Mouse (Mus musculus) stomach, embryonic 15.5 days (tissue): Measurements from ENCODE around the gene Sap30bp. TPM values are rescaled to one million over a fixed set of nuclear protein-coding genes. Genes with fewer than 3 reads are reported as not detected.

Source experiments
- ATAC-seq: fragments of 200-750 bp; cut with Nextera tagmentation; 2 replicates; pipeline ENCODE4 v1.8.0; 2017; ENCODE audit warnings: low read depth, moderate number of reproducible peaks, moderate TSS enrichment; ENCODE audit not compliant: insufficient read depth, low FRiP score
- H3K27ac ChIP-seq: fragments of 300-500 bp; sonication (generic); 2 replicates; pipeline ENCODE4 v1.5.1; 2015; ENCODE audit warnings: mild to moderate bottlenecking, inconsistent platforms
- H3K27me3 ChIP-seq: fragments of 300-500 bp; sonication (generic); replicated peaks from 2 replicates; pipeline ENCODE4 v1.6.1; 2015; ENCODE audit warnings: inconsistent platforms
- H3K36me3 ChIP-seq: fragments of 300-500 bp; sonication (generic); 2 replicates; pipeline ENCODE4 v1.6.1; 2015; ENCODE audit warnings: inconsistent platforms
- H3K4me1 ChIP-seq: fragments of 300-500 bp; sonication (generic); 2 replicates; pipeline ENCODE4 v1.6.1; 2015; ENCODE audit warnings: inconsistent platforms
- H3K4me2 ChIP-seq: fragments of 300-500 bp; sonication (generic); 2 replicates; pipeline ENCODE4 v1.6.1; 2015; ENCODE audit warnings: mild to moderate bottlenecking, inconsistent platforms
- H3K4me3 ChIP-seq: fragments of 300-500 bp; sonication (generic); replicated peaks from 2 replicates; pipeline ENCODE4 v1.5.1; 2015; ENCODE audit warnings: inconsistent platforms
- H3K9ac ChIP-seq: fragments of 300-500 bp; sonication (generic); 2 replicates; pipeline ENCODE4 v1.6.1; 2015; ENCODE audit warnings: inconsistent platforms
- H3K9me3 ChIP-seq: fragments of 300-500 bp; sonication (generic); 2 replicates; pipeline ENCODE4 v1.6.1; 2016; ENCODE audit warnings: inconsistent platforms
- WGBS: fragments of 180-500 bp; shearing (Covaris S2); methylation state at CpG from one replicate; pipeline ENCODE4 v1.1.7; 2015; 5-methylcytosine and 5-hydroxymethylcytosine counted together
- polyA plus RNA-seq: library from polyadenylated mRNA; unstranded; fragments of >200 nt; fragmentation: Nextera tagmentation; extraction: Ambion mirVana; gene quantifications from 2 replicates; pipeline ENCODE4 v1.2.1, GENCODE M21; 2015

Sap30bp gene
- polyA plus RNA-seq, 1 experiment from 2014 or later: 34.6 TPM

GRCm38 (mm10) chr11:115989686-115990085, 56.6 kb downstream of the Sap30bp start:
- no peak overlapping the region for H3K9ac ChIP-seq
- H3K4me3 ChIP-seq: no peak overlapping the region; the same call in 1 of the 2 replicates
- no peak for ATAC-seq

GRCm38 (mm10) chr11:115992098-115992497, 59.0 kb downstream of the Sap30bp start:
- Histone ChIP-seq H3K4me2 (no peak overlapping the region), H3K9ac (no peak overlapping the region), H3K27me3 (no peaks in the 10 kb centered on the region), H3K27ac (no peak overlapping the region), H3K9me3 (no peaks in the 10 kb centered on the region), H3K4me1 (no peaks in the 10 kb centered on the region), H3K36me3 (no peaks in the 10 kb centered on the region), H3K4me3 (no peak overlapping the region)
- no peak for ATAC-seq
- WGBS: 65% methylated on average over 4 of the region's 4 CpGs

More at GRCm38 (mm10) chr11:115989686-115990085, 56.6 kb downstream of the Sap30bp start:
- no peaks in the 10 kb centered on the region for H3K4me1 ChIP-seq
- no peaks in the 10 kb centered on the region for H3K36me3 ChIP-seq
- peak overlapping the region; percentile 11; the same call in 1 of the 2 replicates for H3K4me2 ChIP-seq
- H3K27me3 ChIP-seq: no peaks in the 10 kb centered on the region
- no peaks in the 10 kb centered on the region for H3K9me3 ChIP-seq
- WGBS: 33% methylated on average over 15 of the region's 15 CpGs
- no peak overlapping the region for H3K27ac ChIP-seq

GRCm38 (mm10) chr11:115995256-115995655, 62.2 kb downstream of the Sap30bp start:
- no peak overlapping the region for H3K9ac ChIP-seq
- H3K4me2 ChIP-seq: no peak overlapping the region
- H3K27me3 ChIP-seq: no peaks in the 10 kb centered on the region
- H3K36me3 ChIP-seq: no peaks in the 10 kb centered on the region
- whole genome bisulfite sequencing: 91% methylated on average over 3 of the region's 3 CpGs
- no peaks in the 10 kb centered on the region for H3K4me1 ChIP-seq
- no peak overlapping the region for H3K27ac ChIP-seq
- no peak overlapping the region for H3K4me3 ChIP-seq
- no peaks in the 10 kb centered on the region for H3K9me3 ChIP-seq
- no peak for ATAC-seq

- no peak overlapping the region for H3K4me2 ChIP-seq
- no peaks in the 10 kb centered on the region for H3K9me3 ChIP-seq
- ATAC-seq: no peak
- no peaks in the 10 kb centered on the region for H3K27me3 ChIP-seq
- no peak overlapping the region for H3K4me3 ChIP-seq
- H3K36me3 ChIP-seq: no peaks in the 10 kb centered on the region
- no peak overlapping the region for H3K9ac ChIP-seq
- H3K27ac ChIP-seq: no peak overlapping the region
- H3K4me1 ChIP-seq: no peaks in the 10 kb centered on the region
- 69% methylated on average over 4 of the region's 4 CpGs for WGBS
These were observed 64.0 kb downstream of the Sap30bp start for GRCm38 (mm10) chr11:115997047-115997446.

GRCm38 (mm10) chr11:115997662-115998061, 64.6 kb downstream of the Sap30bp start:
- Histone ChIP-seq H3K4me3 (no peak overlapping the region), H3K27ac (no peak overlapping the region), H3K4me1 (no peaks in the 10 kb centered on the region), H3K36me3 (no peaks in the 10 kb centered on the region), H3K4me2 (no peak overlapping the region), H3K9ac (no peak overlapping the region), H3K27me3 (no peaks in the 10 kb centered on the region), H3K9me3 (no peaks in the 10 kb centered on the region)
- WGBS: 62% methylated on average over 5 of the region's 5 CpGs
- ATAC-seq: no peak

- Histone ChIP-seq H3K9ac (no peak overlapping the region), H3K9me3 (no peaks in the 10 kb centered on the region), H3K27ac (no peak overlapping the region), H3K4me1 (no peaks in the 10 kb centered on the region), H3K4me3 (no peak overlapping the region), H3K36me3 (no peaks in the 10 kb centered on the region), H3K4me2 (no peak overlapping the region), H3K27me3 (no peaks in the 10 kb centered on the region)
- no peak for ATAC-seq
- 51% methylated on average over 7 of the region's 7 CpGs for WGBS
These were observed 65.9 kb downstream of the Sap30bp start for GRCm38 (mm10) chr11:115999027-115999426.

GRCm38 (mm10) chr11:115999538-116000143, 66.6 kb downstream of the Sap30bp start:
- Histone ChIP-seq H3K36me3 (no peaks in the 10 kb centered on the region), H3K27ac (no peak overlapping the region), H3K27me3 (no peaks in the 10 kb centered on the region), H3K4me2 (no peak overlapping the region), H3K9me3 (no peaks in the 10 kb centered on the region), H3K9ac (no peak overlapping the region), H3K4me1 (no peaks in the 10 kb centered on the region), H3K4me3 (no peak overlapping the region)
- ATAC-seq: no peak
- 14% methylated on average over 14 of the region's 14 CpGs for WGBS

- Histone ChIP-seq H3K4me3 (no peak overlapping the region), H3K4me2 (no peak overlapping the region)
These were observed 67.5 kb downstream of the Sap30bp start for GRCm38 (mm10) chr11:116000607-116001006.

GRCm38 (mm10) chr11:116001725-116002124, 68.6 kb downstream of the Sap30bp start:
- H3K4me2 ChIP-seq: no peak overlapping the region
- ATAC-seq: no peak
- no peak overlapping the region for H3K27ac ChIP-seq
- no peak overlapping the region for H3K4me3 ChIP-seq
- no peaks in the 10 kb centered on the region for H3K9me3 ChIP-seq
- no peaks in the 10 kb centered on the region for H3K27me3 ChIP-seq
- H3K9ac ChIP-seq: no peak overlapping the region
- H3K36me3 ChIP-seq: no peaks in the 10 kb centered on the region
- 73% methylated on average over 6 of the region's 6 CpGs for WGBS
- H3K4me1 ChIP-seq: peaks cover 11% of the 10 kb centered on the region

More at GRCm38 (mm10) chr11:116000607-116001006, 67.5 kb downstream of the Sap30bp start:
- no peak for ATAC-seq
- Histone ChIP-seq H3K4me1 (peaks cover 5% of the 10 kb centered on the region), H3K9me3 (no peaks in the 10 kb centered on the region), H3K36me3 (no peaks in the 10 kb centered on the region), H3K27me3 (no peaks in the 10 kb centered on the region), H3K27ac (no peak overlapping the region), H3K9ac (no peak overlapping the region)
- WGBS: 50% methylated on average over 10 of the region's 10 CpGs

DNA sequence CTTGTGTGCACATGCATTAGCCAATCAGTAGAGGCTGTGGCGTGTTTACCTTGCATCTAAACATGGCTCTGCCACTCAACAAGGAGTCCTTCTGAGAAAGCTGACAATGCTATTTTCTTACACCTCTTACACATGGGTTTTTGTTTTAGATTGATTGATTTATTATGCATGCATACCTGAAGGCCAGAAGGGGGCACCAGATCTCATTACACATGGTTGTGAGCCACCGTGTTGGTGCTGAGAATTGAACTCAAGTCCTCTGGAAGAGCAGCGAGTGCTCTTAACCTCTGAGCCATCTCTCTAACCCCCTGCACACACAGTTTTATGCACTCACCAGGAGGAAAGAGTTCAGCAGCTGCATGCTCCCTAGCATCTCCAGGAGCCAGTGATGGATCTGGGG, 69.8 kb downstream of the Sap30bp start:
- Histone ChIP-seq H3K9me3 (no peaks in the 10 kb centered on the region), H3K4me2 (no peak overlapping the region), H3K36me3 (0 out of 2 replicates have a peak, but pooled peaks cover 7% of the 10 kb centered on the region), H3K4me3 (no peak overlapping the region), H3K27me3 (no peaks in the 10 kb centered on the region), H3K27ac (no peak overlapping the region), H3K4me1 (peaks cover 11% of the 10 kb centered on the region), H3K9ac (no peak overlapping the region)
- ATAC-seq: no peak
- WGBS: 84% methylated on average over 3 of the region's 3 CpGs

GRCm38 (mm10) chr11:116004186-116004823, 71.2 kb downstream of the Sap30bp start:
- WGBS: 31% methylated on average over 8 of the region's 8 CpGs
- Histone ChIP-seq H3K4me3 (peak overlapping the region; percentile 38), H3K27ac (peak overlapping the region; percentile 62), H3K9me3 (no peaks in the 10 kb centered on the region), H3K36me3 (peaks cover 10% of the 10 kb centered on the region; the same call in 1 of the 2 replicates), H3K4me2 (peak overlapping the region; percentile 52), H3K27me3 (no peaks in the 10 kb centered on the region), H3K4me1 (peaks cover 11% of the 10 kb centered on the region), H3K9ac (no peak overlapping the region; the same call in 1 of the 2 replicates)
- ATAC-seq: no peak
